ENCODE assay signal across 8 mouse cellular contexts in genomic region chr7:16308555-16309317, GRCm38 (mm10). TPM values are rescaled to one million over a fixed set of nuclear protein-coding genes. Genes with fewer than 3 reads are reported as not detected.
A peak's percentile ranks its signal among the peaks of the same experiment; 100 is the strongest.
DNase-seq lines count a peak whose midpoint lies in the region; ATAC-seq and TF ChIP-seq lines count a peak whose summit lies in the region.

No protein-coding gene starts in this region.

- DNase-seq in heart, postnatal 14 days: no peak
- DNase-seq in G1E (ENCODE audit: low spot score): peak; percentile 31
- peak; percentile 44 for DNase-seq in naive thymus-derived CD4-positive, alpha-beta T cell, adult 2 months (ENCODE audit: low read depth)
- DNase-seq in cerebellum, postnatal 14 days: no peak
- DNase-seq in embryo, embryonic 9.5 days (ENCODE audit: extremely low spot score): no peak

- TF ChIP-seq CTCF in G1E (IDR thresholded peaks at IDR 0.05; ENCODE audit: low read depth, low read length): no peak

- peak overlapping the region; percentile 86 for H3K4me3 ChIP-seq in heart, embryonic 11.5 days (ENCODE audit: low read depth, low read length)
- H3K4me3 ChIP-seq in G1E (ENCODE audit: low read depth, low read length): peak overlapping the region; percentile 93
- peak overlapping the region; percentile 75 for H3K4me3 ChIP-seq in forebrain, embryonic 16.5 days (replicated peaks; ENCODE audit: low read length)
- peak overlapping the region; percentile 67 for H3K4me3 ChIP-seq in limb, embryonic 13.5 days

- WGBS in heart, embryonic 11.5 days (ENCODE audit: insufficient replicate concordance): 43% methylated on average over 16 of the region's 16 CpGs
- 39% methylated on average over 16 of the region's 16 CpGs for WGBS in forebrain, embryonic 16.5 days
- 39% methylated on average over 16 of the region's 16 CpGs for WGBS in limb, embryonic 13.5 days

- peaks cover 22% of the 10 kb centered on the region for H3K4me1 ChIP-seq in heart, embryonic 11.5 days (ENCODE audit: control insufficient read depth, insufficient read depth, low read length)
- peaks cover 56% of the 10 kb centered on the region for H3K4me1 ChIP-seq in G1E (ENCODE audit: insufficient read depth, low read depth, low read length)
- H3K4me1 ChIP-seq in forebrain, embryonic 16.5 days (replicated peaks; ENCODE audit: control insufficient read depth, insufficient read depth, low read length): peaks cover 43% of the 10 kb centered on the region
- H3K4me1 ChIP-seq in limb, embryonic 13.5 days: peaks cover 52% of the 10 kb centered on the region

- peak overlapping the region; percentile 66; the same call in 1 of the 2 replicates for H3K27ac ChIP-seq in heart, embryonic 11.5 days (ENCODE audit: low read depth, low read length)
- H3K27ac ChIP-seq in forebrain, embryonic 16.5 days (ENCODE audit: low read length): no peak overlapping the region
- H3K27ac ChIP-seq in limb, embryonic 13.5 days: no peak overlapping the region

- intact Hi-C loops in heart, postnatal 14 days (cut with DNase I): loop anchor here (1.0 kb wide), 2 partner anchors 9 to 13 kb away; no protein-coding TSS in a partner anchor

- H3K9me3 ChIP-seq in heart, embryonic 11.5 days (replicated peaks; ENCODE audit: control insufficient read depth, low read length): no peaks in the 10 kb centered on the region
- H3K9me3 ChIP-seq in G1E (replicated peaks): no peaks in the 10 kb centered on the region
- H3K9me3 ChIP-seq in forebrain, embryonic 16.5 days (ENCODE audit: control insufficient read depth, low read length): no peaks in the 10 kb centered on the region
- no peaks in the 10 kb centered on the region for H3K9me3 ChIP-seq in limb, embryonic 13.5 days

- H3K36me3 ChIP-seq in heart, embryonic 11.5 days (ENCODE audit: control insufficient read depth, insufficient read depth, low read length): no peaks in the 10 kb centered on the region
- H3K36me3 ChIP-seq in G1E (replicated peaks): peaks cover 7% of the 10 kb centered on the region
- H3K36me3 ChIP-seq in forebrain, embryonic 16.5 days (ENCODE audit: control insufficient read depth, insufficient read depth): no peaks in the 10 kb centered on the region
- no peaks in the 10 kb centered on the region for H3K36me3 ChIP-seq in limb, embryonic 13.5 days

- no peaks in the 10 kb centered on the region for H3K27me3 ChIP-seq in heart, embryonic 11.5 days (ENCODE audit: control insufficient read depth, insufficient read depth, low read length)
- no peaks in the 10 kb centered on the region for H3K27me3 ChIP-seq in G1E (ENCODE audit: insufficient read depth, low read length)
- peaks cover 4% of the 10 kb centered on the region; the same call in 1 of the 2 replicates for H3K27me3 ChIP-seq in forebrain, embryonic 16.5 days (replicated peaks; ENCODE audit: control insufficient read depth, insufficient read depth, low read length)
- peaks cover 32% of the 10 kb centered on the region for H3K27me3 ChIP-seq in limb, embryonic 13.5 days

- no peak for ATAC-seq in heart, embryonic 11.5 days (replicated peaks; ENCODE audit: insufficient number of reproducible peaks, low FRiP score, low TSS enrichment)
- ATAC-seq in G1E (ENCODE audit: extremely low read depth, insufficient number of reproducible peaks, low FRiP score, poor library complexity, severe bottlenecking): no peak
- no peak for ATAC-seq in forebrain, embryonic 16.5 days
- no peak; the same call in 1 of the 2 replicates for ATAC-seq in limb, embryonic 13.5 days (ENCODE audit: low FRiP score, low read depth)

- H3K4me2 ChIP-seq in heart, embryonic 11.5 days: peak overlapping the region; percentile 84
- H3K4me2 ChIP-seq in forebrain, embryonic 16.5 days (ENCODE audit: low read length): peak overlapping the region; percentile 98
- peak overlapping the region; percentile 100 for H3K4me2 ChIP-seq in limb, embryonic 13.5 days (replicated peaks)

- peak overlapping the region; percentile 31; the same call in 1 of the 2 replicates for H3K9ac ChIP-seq in heart, embryonic 11.5 days (ENCODE audit: low read depth, low read length)
- H3K9ac ChIP-seq in forebrain, embryonic 16.5 days (replicated peaks; ENCODE audit: low read depth, low read length): peak overlapping the region; percentile 63
- peak overlapping the region; percentile 68; the same call in 1 of the 2 replicates for H3K9ac ChIP-seq in limb, embryonic 13.5 days

RNA-seq across cellular contexts. Expression of gene Bbc3, which starts 0.5 kb away (rescaled TPM):
- 3.7 and 6.0 TPM in 2 replicates for polyA plus RNA-seq in heart, embryonic 11.5 days (2014; fragmentation: Nextera tagmentation; extraction: Ambion mirVana)
- total RNA-seq in heart, postnatal 14 days (2021): 1 to 10 TPM; 7.9 to 8.7 TPM
- total RNA-seq in G1E (2014; fragmentation: Nextera tagmentation) (10.2 and 15.8 TPM in 2 replicates), G1E (2017) (9.0 and 16.3 TPM in 2 replicates)
- polyA plus RNA-seq in G1E (2012): 209 and 355 TPM in 2 replicates
- polyA plus RNA-seq in forebrain, embryonic 16.5 days (2015; fragmentation: Nextera tagmentation; extraction: Ambion mirVana): 17.6 and 18.9 TPM in 2 replicates
- 5.0 and 5.1 TPM in 2 replicates for polyA plus RNA-seq in limb, embryonic 13.5 days (2015; fragmentation: Nextera tagmentation; extraction: Ambion mirVana)

RNA-seq across cellular contexts. Expression of gene Ccdc9, which starts 22.1 kb away (rescaled TPM):
- 11.3 and 16.4 TPM in 2 replicates for polyA plus RNA-seq in heart, embryonic 11.5 days (2014; fragmentation: Nextera tagmentation; extraction: Ambion mirVana)
- total RNA-seq in heart, postnatal 14 days (2021): 10 to 100 TPM; 32.1 to 39.4 TPM
- 8.1 and 16.6 TPM in 2 replicates for total RNA-seq in G1E (2014; fragmentation: Nextera tagmentation)
- 58.0 and 66.0 TPM in 2 replicates for total RNA-seq in G1E (2017)
- 133 and 136 TPM in 2 replicates for polyA plus RNA-seq in G1E (2012)
- polyA plus RNA-seq in forebrain, embryonic 16.5 days (2015; fragmentation: Nextera tagmentation; extraction: Ambion mirVana): 25.0 and 29.4 TPM in 2 replicates
- polyA plus RNA-seq in limb, embryonic 13.5 days (2015; fragmentation: Nextera tagmentation; extraction: Ambion mirVana): 26.1 and 29.2 TPM in 2 replicates

RNA-seq across cellular contexts. Expression of gene Inafm1, which starts 35.3 kb away (rescaled TPM):
- polyA plus RNA-seq in heart, embryonic 11.5 days (2014; fragmentation: Nextera tagmentation; extraction: Ambion mirVana): 6.6 and 6.7 TPM in 2 replicates
- total RNA-seq in heart, postnatal 14 days (2021): 10 to 100 TPM; 14.6 to 14.9 TPM
- total RNA-seq in G1E (2014; fragmentation: Nextera tagmentation) (3.5 and 4.1 TPM in 2 replicates), G1E (2017) (18.8 and 23.1 TPM in 2 replicates)
- polyA plus RNA-seq in G1E (2012): 92.0 and 140 TPM in 2 replicates
- 23.3 and 27.2 TPM in 2 replicates for polyA plus RNA-seq in forebrain, embryonic 16.5 days (2015; fragmentation: Nextera tagmentation; extraction: Ambion mirVana)
- polyA plus RNA-seq in limb, embryonic 13.5 days (2015; fragmentation: Nextera tagmentation; extraction: Ambion mirVana): 19.0 and 19.9 TPM in 2 replicates

RNA-seq across cellular contexts. Expression of gene C5ar1, which starts 49.4 kb away (rescaled TPM):
- 0.74 and 1.5 TPM in 2 replicates for polyA plus RNA-seq in heart, embryonic 11.5 days (2014; fragmentation: Nextera tagmentation; extraction: Ambion mirVana)
- 1 to 10 TPM; 5.2 to 5.8 TPM for total RNA-seq in heart, postnatal 14 days (2021)
- total RNA-seq in G1E (2014; fragmentation: Nextera tagmentation): not detected in 2 replicates
- total RNA-seq in G1E (2017): 0.16 and 0.64 TPM in 2 replicates
- polyA plus RNA-seq in G1E (2012): not detected in 2 replicates
- polyA plus RNA-seq in forebrain, embryonic 16.5 days (2015; fragmentation: Nextera tagmentation; extraction: Ambion mirVana): 1.2 and 2.0 TPM in 2 replicates
- polyA plus RNA-seq in limb, embryonic 13.5 days (2015; fragmentation: Nextera tagmentation; extraction: Ambion mirVana): 1.9 and 2.4 TPM in 2 replicates

Comparison
In these comparisons a context has a peak if more than half of its experiments do, and no peak if none do; other contexts are left out.
1. DNase-seq: peak in G1E (single experiment) and naive thymus-derived CD4-positive, alpha-beta T cell, adult 2 months (single experiment); none in heart, postnatal 14 days (0 of 2), cerebellum, postnatal 14 days (0 of 2) and embryo, embryonic 9.5 days (single experiment).
2. RNA of gene Bbc3, which starts 0.5 kb away (polyA plus RNA-seq): 209 to 355 TPM in G1E; 17.6 to 18.9 TPM in forebrain, embryonic 16.5 days, 5.0 to 5.1 TPM in limb, embryonic 13.5 days and 3.7 to 6.0 TPM in heart, embryonic 11.5 days; every median in the first group is over 10 times any median in the second.
3. Peak in every context shown above with its lines, with median percentiles within 50 percentile points of each other: H3K4me2 ChIP-seq, H3K4me3 ChIP-seq and H3K9ac ChIP-seq.